Mouse (Mus musculus): ENCODE results near the gene Prkcb. TPM values are rescaled to one million over a fixed set of nuclear protein-coding genes. Genes with fewer than 3 reads are reported as not detected.
A peak's percentile ranks its signal among the peaks of the same experiment; 100 is the strongest.

Prkcb gene
- polyA plus RNA-seq, 1 experiment from 2014 or later = 117 TPM

DNA sequence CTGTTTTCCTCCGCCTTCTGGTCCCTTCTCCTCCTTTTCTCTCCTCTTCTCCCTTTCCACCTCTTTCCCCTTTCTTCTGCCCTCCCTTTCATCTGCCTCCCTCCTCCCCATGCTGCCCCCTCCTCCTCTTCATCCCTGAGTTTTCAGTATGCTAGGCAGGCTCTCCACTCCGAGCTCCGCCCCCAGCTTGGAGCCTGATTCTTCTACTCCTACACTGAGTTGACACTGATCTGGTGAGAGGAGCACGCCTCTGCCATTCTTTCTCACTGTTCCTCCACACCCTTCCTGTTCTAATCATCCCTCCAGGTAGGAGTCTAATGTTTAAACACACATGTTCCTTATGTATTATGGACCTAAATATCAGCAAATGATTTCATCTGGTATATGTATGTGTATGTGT lies 135.3 kb downstream of the Prkcb start:
- Histone ChIP-seq H3K4me1 (no peaks in the 10 kb centered on the region), H3K27ac (no peak overlapping the region), H3K36me3 (replicated peaks) (no peaks in the 10 kb centered on the region), H3K4me2 (no peak overlapping the region), H3K4me3 (no peak overlapping the region), H3K9ac (no peak overlapping the region), H3K27me3 (replicated peaks) (no peaks in the 10 kb centered on the region), H3K9me3 (no peaks in the 10 kb centered on the region)
- ATAC-seq (replicated peaks) = no peak
- WGBS = 47% methylated on average over 4 of the region's 4 CpGs

- H3K9me3 ChIP-seq = no peaks in the 10 kb centered on the region
- 85% methylated on average over 5 of the region's 5 CpGs for WGBS
- no peak overlapping the region for H3K27ac ChIP-seq
- no peak for ATAC-seq (replicated peaks)
- no peaks in the 10 kb centered on the region for H3K27me3 ChIP-seq (replicated peaks)
- peaks cover 3% of the 10 kb centered on the region; the same call in 1 of the 2 replicates for H3K4me1 ChIP-seq
- no peak overlapping the region for H3K4me2 ChIP-seq
- no peak overlapping the region for H3K4me3 ChIP-seq
- no peak overlapping the region for H3K9ac ChIP-seq
- H3K36me3 ChIP-seq (replicated peaks) = no peaks in the 10 kb centered on the region
These were observed 140.6 kb downstream of the Prkcb start for GRCm38 (mm10) chr7:122429134-122429533.

- H3K9ac ChIP-seq = no peak overlapping the region
- H3K4me2 ChIP-seq = no peak overlapping the region
- H3K4me3 ChIP-seq = no peak overlapping the region
- no peaks in the 10 kb centered on the region for H3K36me3 ChIP-seq (replicated peaks)
- no peaks in the 10 kb centered on the region for H3K9me3 ChIP-seq
- ATAC-seq (replicated peaks) = no peak
- H3K27me3 ChIP-seq (replicated peaks) = no peaks in the 10 kb centered on the region
- 80% methylated on average over 4 of the region's 4 CpGs for WGBS
- peaks cover 4% of the 10 kb centered on the region; the same call in 1 of the 2 replicates for H3K4me1 ChIP-seq
- no peak overlapping the region for H3K27ac ChIP-seq
These were observed 143.8 kb downstream of the Prkcb start for GRCm38 (mm10) chr7:122432401-122432800.

GRCm38 (mm10) chr7:122433377-122433776 lies 144.8 kb downstream of the Prkcb start:
- no peak overlapping the region for H3K4me3 ChIP-seq
- ATAC-seq (replicated peaks) = no peak
- peaks cover 4% of the 10 kb centered on the region; the same call in 1 of the 2 replicates for H3K4me1 ChIP-seq
- no peaks in the 10 kb centered on the region for H3K9me3 ChIP-seq
- no peak overlapping the region for H3K27ac ChIP-seq
- H3K36me3 ChIP-seq (replicated peaks) = no peaks in the 10 kb centered on the region
- no peak overlapping the region for H3K4me2 ChIP-seq
- H3K9ac ChIP-seq = no peak overlapping the region
- 89% methylated on average over 5 of the region's 5 CpGs for WGBS
- H3K27me3 ChIP-seq (replicated peaks) = no peaks in the 10 kb centered on the region

- Histone ChIP-seq H3K4me3 (no peak overlapping the region), H3K27ac (no peak overlapping the region), H3K36me3 (replicated peaks) (no peaks in the 10 kb centered on the region), H3K9ac (no peak overlapping the region), H3K4me1 (peaks cover 4% of the 10 kb centered on the region; the same call in 1 of the 2 replicates), H3K4me2 (no peak overlapping the region), H3K9me3 (no peaks in the 10 kb centered on the region), H3K27me3 (replicated peaks) (no peaks in the 10 kb centered on the region)
- ATAC-seq (replicated peaks) = no peak
- 90% methylated on average over 4 of the region's 4 CpGs for WGBS
These were observed 146.4 kb downstream of the Prkcb start for GRCm38 (mm10) chr7:122434941-122435340.

- WGBS = 90% methylated on average over 7 of the region's 7 CpGs
These were observed 147.0 kb downstream of the Prkcb start for GRCm38 (mm10) chr7:122435561-122435960.

GRCm38 (mm10) chr7:122437390-122437789 lies 148.8 kb downstream of the Prkcb start:
- WGBS = 84% methylated on average over 1 of the region's 1 CpGs

More at GRCm38 (mm10) chr7:122435561-122435960, 147.0 kb downstream of the Prkcb start:
- H3K9ac ChIP-seq = no peak overlapping the region
- H3K4me3 ChIP-seq = no peak overlapping the region
- H3K27me3 ChIP-seq (replicated peaks) = no peaks in the 10 kb centered on the region
- no peak overlapping the region for H3K4me2 ChIP-seq
- ATAC-seq (replicated peaks) = no peak
- H3K4me1 ChIP-seq = peaks cover 4% of the 10 kb centered on the region; the same call in 1 of the 2 replicates
- H3K36me3 ChIP-seq (replicated peaks) = no peaks in the 10 kb centered on the region
- no peaks in the 10 kb centered on the region for H3K9me3 ChIP-seq
- no peak overlapping the region for H3K27ac ChIP-seq

DNA sequence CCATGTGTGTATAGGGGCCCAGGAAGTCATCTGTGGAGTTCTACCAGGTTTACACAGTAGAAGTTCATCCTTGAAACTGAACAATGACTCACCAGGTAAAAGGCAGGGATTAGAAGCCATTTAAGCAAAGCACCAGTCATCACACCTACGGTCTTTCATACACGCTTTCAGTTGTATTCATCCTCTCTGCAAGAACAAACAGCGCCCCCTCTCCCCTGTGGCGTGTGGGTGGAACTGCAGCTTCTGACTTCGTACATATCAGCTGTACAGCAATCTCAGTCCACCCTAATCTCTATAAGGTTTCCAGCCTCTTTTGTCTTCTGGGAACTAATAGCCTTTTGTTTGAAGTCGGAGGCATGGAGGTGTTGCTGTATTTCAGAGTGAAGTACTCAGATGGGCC lies 156.5 kb downstream of the Prkcb start:
- Histone ChIP-seq H3K4me3 (no peak overlapping the region), H3K27me3 (replicated peaks) (no peaks in the 10 kb centered on the region), H3K27ac (no peak overlapping the region), H3K36me3 (replicated peaks) (no peaks in the 10 kb centered on the region), H3K4me2 (no peak overlapping the region), H3K9ac (no peak overlapping the region), H3K9me3 (no peaks in the 10 kb centered on the region), H3K4me1 (no peaks in the 10 kb centered on the region)
- 55% methylated on average over 6 of the region's 6 CpGs for WGBS
- ATAC-seq (replicated peaks) = no peak

More at GRCm38 (mm10) chr7:122437390-122437789, 148.8 kb downstream of the Prkcb start:
- H3K9me3 ChIP-seq = no peaks in the 10 kb centered on the region
- H3K27me3 ChIP-seq (replicated peaks) = no peaks in the 10 kb centered on the region
- H3K36me3 ChIP-seq (replicated peaks) = no peaks in the 10 kb centered on the region
- H3K9ac ChIP-seq = no peak overlapping the region
- H3K4me3 ChIP-seq = no peak overlapping the region
- no peak overlapping the region for H3K4me2 ChIP-seq
- H3K27ac ChIP-seq = no peak overlapping the region
- H3K4me1 ChIP-seq = peaks cover 4% of the 10 kb centered on the region; the same call in 1 of the 2 replicates
- no peak for ATAC-seq (replicated peaks)

DNA sequence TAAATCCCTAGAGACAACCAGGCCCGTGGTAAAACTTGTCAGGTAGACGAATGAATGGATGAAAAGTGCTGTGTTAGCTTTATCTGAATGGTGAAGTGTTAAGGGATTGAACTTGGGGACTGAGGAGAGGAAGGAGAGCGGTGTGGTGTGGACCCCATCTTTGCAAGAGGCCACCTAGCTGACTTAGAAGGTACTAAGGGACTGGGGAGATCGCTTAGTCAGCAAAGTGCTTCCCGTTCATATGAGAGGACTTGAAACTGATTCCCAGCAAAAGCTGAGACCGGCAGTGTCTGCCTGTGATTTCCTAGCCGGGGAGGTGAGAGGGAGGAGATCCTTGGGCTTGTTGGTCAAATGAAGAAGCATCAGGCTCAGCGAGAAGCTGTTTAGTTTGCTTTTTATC lies 164.1 kb downstream of the Prkcb start:
- Histone ChIP-seq H3K36me3 (replicated peaks) (no peaks in the 10 kb centered on the region), H3K9me3 (no peaks in the 10 kb centered on the region), H3K4me3 (no peak overlapping the region), H3K27me3 (replicated peaks) (no peaks in the 10 kb centered on the region), H3K4me1 (no peaks in the 10 kb centered on the region), H3K9ac (no peak overlapping the region), H3K27ac (no peak overlapping the region), H3K4me2 (no peak overlapping the region)
- WGBS = 76% methylated on average over 8 of the region's 8 CpGs
- no peak for ATAC-seq (replicated peaks)

- ATAC-seq (replicated peaks) = peak; percentile 85
These were observed 170.8 kb downstream of the Prkcb start for GRCm38 (mm10) chr7:122459203-122459965.

DNA sequence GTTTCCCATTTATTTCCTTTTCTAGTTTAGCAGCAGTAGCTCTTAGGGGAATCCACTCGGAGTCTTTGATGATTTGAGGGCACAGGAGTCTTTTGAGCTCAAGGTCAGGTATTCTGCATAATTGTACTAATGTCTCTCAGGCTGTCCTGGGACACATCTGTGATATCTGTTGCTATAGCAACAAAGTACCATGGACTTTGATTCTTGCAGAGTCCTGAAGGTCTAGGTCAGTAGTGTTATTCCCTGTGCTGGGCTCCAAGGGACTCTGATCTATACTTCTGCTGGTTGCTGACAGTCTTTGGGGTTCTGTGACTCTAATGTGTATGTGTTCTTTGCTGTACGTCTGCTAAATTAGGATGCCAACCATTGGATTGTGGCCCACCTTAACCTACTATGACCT lies 171.5 kb downstream of the Prkcb start:
- Histone ChIP-seq H3K9ac (no peak overlapping the region), H3K27me3 (replicated peaks) (0 out of 2 replicates have a peak, but pooled peaks cover under 1% of the 10 kb centered on the region), H3K4me3 (no peak overlapping the region), H3K4me1 (no peaks in the 10 kb centered on the region), H3K36me3 (replicated peaks) (no peaks in the 10 kb centered on the region), H3K9me3 (no peaks in the 10 kb centered on the region), H3K27ac (no peak overlapping the region), H3K4me2 (no peak overlapping the region)
- ATAC-seq (replicated peaks) = peak; percentile 42; the same call in 1 of the 2 replicates
- WGBS = 52% methylated on average over 2 of the region's 2 CpGs

More at GRCm38 (mm10) chr7:122459203-122459965, 170.8 kb downstream of the Prkcb start:
- Histone ChIP-seq H3K27me3 (replicated peaks) (no peaks in the 10 kb centered on the region), H3K27ac (no peak overlapping the region), H3K36me3 (replicated peaks) (no peaks in the 10 kb centered on the region), H3K4me3 (no peak overlapping the region), H3K9me3 (no peaks in the 10 kb centered on the region), H3K4me2 (no peak overlapping the region), H3K4me1 (no peaks in the 10 kb centered on the region), H3K9ac (no peak overlapping the region)
- WGBS = 70% methylated on average over 9 of the region's 9 CpGs

- H3K27me3 ChIP-seq (replicated peaks) = 0 out of 2 replicates have a peak, but pooled peaks cover 3% of the 10 kb centered on the region
- H3K27ac ChIP-seq = no peak overlapping the region
- no peaks in the 10 kb centered on the region for H3K4me1 ChIP-seq
- no peaks in the 10 kb centered on the region for H3K9me3 ChIP-seq
- no peak overlapping the region for H3K4me3 ChIP-seq
- no peak; the same call in 1 of the 2 replicates for ATAC-seq (replicated peaks)
- no peak overlapping the region for H3K9ac ChIP-seq
- H3K4me2 ChIP-seq = no peak overlapping the region
- 53% methylated on average over 8 of the region's 8 CpGs for WGBS
- no peaks in the 10 kb centered on the region for H3K36me3 ChIP-seq (replicated peaks)
These were observed 177.4 kb downstream of the Prkcb start for GRCm38 (mm10) chr7:122465823-122466549.

All from midbrain, embryonic 15.5 days (tissue).